Mouse (Mus musculus) adrenal gland, postnatal 14 days (tissue): ENCODE measurements around the gene Wdr12. TPM values are rescaled to one million over a fixed set of nuclear protein-coding genes. Genes with fewer than 3 reads are reported as not detected.

Experiments
- total RNA-seq: library from RNA; stranded (reverse); gene quantifications from 2 replicates; pipeline ENCODE4 v1.2.3, GENCODE M21; 2021

Gene Wdr12
- total RNA-seq, 1 experiment from 2014 or later, result 18.5 TPM

Other genes with a start within 250 kb of the Wdr12 start
- gene Fam117b, start 185.6 kb downstream of the Wdr12 start, total RNA-seq, result 36.9 and 43.3 TPM in 2 replicates
- 1.7 and 2.1 TPM in 2 replicates for gene Ica1l, start 55.5 kb downstream of the Wdr12 start, total RNA-seq
- gene Carf, start 398 bp downstream of the Wdr12 start, total RNA-seq, result 12.0 and 16.0 TPM in 2 replicates
- 45.8 and 47.7 TPM in 2 replicates for gene Nbeal1, start 82.0 kb upstream of the Wdr12 start, total RNA-seq
- 26.5 and 27.6 TPM in 2 replicates for gene Cyp20a1, start 244.7 kb upstream of the Wdr12 start, total RNA-seq